Mouse (Mus musculus) stomach, embryonic 15.5 days (tissue): Measurements from ENCODE around the gene Tmem274. TPM values are rescaled to one million over a fixed set of nuclear protein-coding genes. Genes with fewer than 3 reads are reported as not detected.

Experiments
- ATAC-seq: fragments of 200-750 bp; cut with Nextera tagmentation; 2 replicates; pipeline ENCODE4 v1.8.0; 2017; ENCODE audit warnings: low read depth, moderate number of reproducible peaks, moderate TSS enrichment; ENCODE audit not compliant: insufficient read depth, low FRiP score
- H3K27ac ChIP-seq: fragments of 300-500 bp; sonication (generic); 2 replicates; pipeline ENCODE4 v1.5.1; 2015; ENCODE audit warnings: mild to moderate bottlenecking, inconsistent platforms
- H3K27me3 ChIP-seq: fragments of 300-500 bp; sonication (generic); replicated peaks from 2 replicates; pipeline ENCODE4 v1.6.1; 2015; ENCODE audit warnings: inconsistent platforms
- H3K36me3 ChIP-seq: fragments of 300-500 bp; sonication (generic); 2 replicates; pipeline ENCODE4 v1.6.1; 2015; ENCODE audit warnings: inconsistent platforms
- H3K4me1 ChIP-seq: fragments of 300-500 bp; sonication (generic); 2 replicates; pipeline ENCODE4 v1.6.1; 2015; ENCODE audit warnings: inconsistent platforms
- H3K4me2 ChIP-seq: fragments of 300-500 bp; sonication (generic); 2 replicates; pipeline ENCODE4 v1.6.1; 2015; ENCODE audit warnings: mild to moderate bottlenecking, inconsistent platforms
- H3K4me3 ChIP-seq: fragments of 300-500 bp; sonication (generic); replicated peaks from 2 replicates; pipeline ENCODE4 v1.5.1; 2015; ENCODE audit warnings: inconsistent platforms
- H3K9ac ChIP-seq: fragments of 300-500 bp; sonication (generic); 2 replicates; pipeline ENCODE4 v1.6.1; 2015; ENCODE audit warnings: inconsistent platforms
- H3K9me3 ChIP-seq: fragments of 300-500 bp; sonication (generic); 2 replicates; pipeline ENCODE4 v1.6.1; 2016; ENCODE audit warnings: inconsistent platforms
- WGBS: fragments of 180-500 bp; shearing (Covaris S2); methylation state at CpG from one replicate; pipeline ENCODE4 v1.1.7; 2015; 5-methylcytosine and 5-hydroxymethylcytosine counted together
- polyA plus RNA-seq: library from polyadenylated mRNA; unstranded; fragments of >200 nt; fragmentation: Nextera tagmentation; extraction: Ambion mirVana; gene quantifications from 2 replicates; pipeline ENCODE4 v1.2.1, GENCODE M21; 2015

Tmem274 gene
- polyA plus RNA-seq, 1 experiment from 2014 or later, result 0.23 TPM

DNA sequence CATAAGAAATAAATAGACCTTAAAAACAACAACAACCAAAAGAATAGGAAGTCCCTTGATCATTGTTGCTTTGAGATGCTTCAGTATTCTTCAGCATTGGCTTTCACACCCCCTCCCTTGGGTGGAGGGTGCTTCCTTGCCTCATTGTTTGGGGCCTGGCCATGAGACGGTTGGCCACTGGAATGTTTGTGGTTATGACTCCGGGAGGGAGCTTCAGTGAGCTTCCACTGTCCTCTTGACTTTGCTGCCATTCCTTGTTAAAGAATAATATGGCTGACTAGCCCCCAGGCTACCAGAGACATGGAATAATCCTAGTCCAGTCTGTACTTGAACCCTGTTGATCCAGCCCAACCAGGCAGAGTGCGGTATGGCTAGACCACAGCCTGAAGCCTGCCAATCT, 29.7 kb downstream of the Tmem274 start:
- Histone ChIP-seq H3K9me3 (no peaks in the 10 kb centered on the region), H3K4me1 (no peaks in the 10 kb centered on the region), H3K4me2 (no peak overlapping the region), H3K27me3 (no peaks in the 10 kb centered on the region), H3K4me3 (no peak overlapping the region), H3K9ac (no peak overlapping the region), H3K27ac (no peak overlapping the region), H3K36me3 (0 out of 2 replicates have a peak, but pooled peaks cover 6% of the 10 kb centered on the region)
- no peak for ATAC-seq
- WGBS, result 67% methylated on average over 3 of the region's 3 CpGs

DNA sequence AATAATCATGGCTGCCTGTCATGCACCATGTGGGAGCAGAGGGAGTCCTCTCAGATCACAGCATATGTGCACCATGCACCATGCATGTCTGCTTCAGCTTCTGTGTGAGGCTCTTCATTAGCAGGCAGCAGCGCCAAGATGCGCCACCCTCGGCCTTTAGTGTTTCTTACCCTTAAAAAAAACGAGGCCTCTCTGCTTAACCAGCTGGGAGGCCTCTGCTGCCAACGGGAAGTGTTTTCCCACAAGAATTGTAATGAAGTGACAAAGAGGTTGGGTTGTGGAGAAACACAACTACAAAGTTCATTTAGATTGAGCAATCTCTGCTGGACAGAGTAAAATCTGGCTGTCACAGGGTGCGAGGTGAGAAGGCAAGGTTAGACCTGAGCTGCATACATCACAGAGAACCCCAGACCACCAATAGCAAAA, 34.1 kb downstream of the Tmem274 start:
- ATAC-seq, result no peak
- H3K9ac ChIP-seq, result no peak overlapping the region
- no peaks in the 10 kb centered on the region for H3K4me1 ChIP-seq
- H3K4me2 ChIP-seq, result no peak overlapping the region
- H3K9me3 ChIP-seq, result no peaks in the 10 kb centered on the region
- no peaks in the 10 kb centered on the region for H3K27me3 ChIP-seq
- H3K4me3 ChIP-seq, result no peak overlapping the region
- H3K36me3 ChIP-seq, result no peaks in the 10 kb centered on the region
- H3K27ac ChIP-seq, result no peak overlapping the region
- 48% methylated on average over 6 of the region's 6 CpGs for WGBS

DNA sequence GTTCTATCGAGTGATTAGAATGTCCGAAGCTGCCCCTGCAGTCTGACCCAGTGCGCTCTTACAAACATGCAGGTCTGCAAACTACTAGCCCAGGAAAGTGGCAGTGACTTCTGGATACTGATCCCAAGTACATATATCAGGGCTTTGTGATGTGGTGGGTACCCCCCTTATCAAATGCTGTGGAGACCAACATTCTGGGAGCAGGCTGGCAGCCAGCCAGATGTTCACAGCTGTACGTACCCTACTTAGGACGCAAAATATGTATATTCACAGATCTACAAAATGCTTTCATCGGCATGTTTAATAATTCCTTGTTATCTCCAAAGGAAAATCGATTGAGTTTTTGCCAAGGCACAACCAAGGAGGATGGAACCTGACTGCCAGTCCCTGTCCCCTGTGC, 34.9 kb downstream of the Tmem274 start:
- 62% methylated on average over 7 of the region's 7 CpGs for WGBS

DNA sequence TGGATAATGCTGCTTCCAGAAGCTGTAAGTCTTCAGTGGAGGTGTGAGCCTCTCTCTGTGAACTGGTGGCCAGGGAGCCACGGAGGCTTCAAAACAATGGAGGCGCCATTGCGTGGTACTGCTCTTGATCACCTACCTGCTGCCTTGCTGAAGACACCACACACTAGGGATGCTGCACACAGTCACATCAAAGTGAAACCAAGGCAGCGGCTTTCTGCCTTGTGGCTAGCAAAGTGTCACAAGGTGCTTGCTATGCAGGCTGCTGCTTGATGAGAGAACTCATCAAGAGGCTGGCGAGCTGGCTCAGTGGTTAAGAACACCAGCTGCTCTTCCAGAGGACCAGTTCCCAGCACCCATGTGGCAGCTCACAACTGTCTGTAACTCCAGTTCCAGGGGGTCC, 38.5 kb downstream of the Tmem274 start:
- Histone ChIP-seq H3K4me3 (no peak overlapping the region), H3K36me3 (no peaks in the 10 kb centered on the region), H3K4me2 (no peak overlapping the region), H3K4me1 (peaks cover 7% of the 10 kb centered on the region), H3K27ac (no peak overlapping the region), H3K9me3 (no peaks in the 10 kb centered on the region), H3K27me3 (no peaks in the 10 kb centered on the region), H3K9ac (no peak overlapping the region)
- no peak for ATAC-seq
- 84% methylated on average over 5 of the region's 5 CpGs for WGBS

More for the DNA sequence above, 34.9 kb downstream of the Tmem274 start:
- H3K4me2 ChIP-seq, result no peak overlapping the region
- no peak overlapping the region for H3K4me3 ChIP-seq
- H3K9ac ChIP-seq, result no peak overlapping the region
- H3K9me3 ChIP-seq, result no peaks in the 10 kb centered on the region
- no peaks in the 10 kb centered on the region for H3K36me3 ChIP-seq
- no peaks in the 10 kb centered on the region for H3K4me1 ChIP-seq
- H3K27me3 ChIP-seq, result no peaks in the 10 kb centered on the region
- no peak for ATAC-seq
- H3K27ac ChIP-seq, result no peak overlapping the region

DNA sequence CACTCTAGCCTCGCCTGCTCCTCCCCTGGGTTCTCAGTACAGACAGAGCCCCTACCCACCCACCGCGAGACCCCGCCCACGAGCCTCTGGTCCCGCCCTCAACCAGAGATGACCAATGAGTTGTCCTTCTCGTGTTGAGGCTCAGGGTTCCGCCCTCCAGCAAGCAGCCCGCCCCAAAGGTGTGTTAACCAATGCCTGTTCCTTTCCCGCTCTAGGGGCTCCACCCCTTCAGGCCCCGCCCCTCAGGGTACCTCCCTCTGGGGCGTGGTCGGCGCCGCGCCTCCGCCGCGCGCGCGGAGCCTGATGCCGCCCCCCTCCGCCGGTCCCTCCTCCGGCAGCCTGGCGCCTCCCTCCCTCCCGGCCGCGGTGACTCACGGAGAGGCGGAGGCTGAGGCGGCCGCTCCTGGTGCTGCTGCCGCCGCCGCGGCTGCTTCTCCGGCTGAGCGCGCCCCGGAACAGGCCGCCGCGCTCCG, 40.7 kb downstream of the Tmem274 start, which contains the start of gene Ctnnbip1:
Gene Ctnnbip1 (plus strand): TSS at position 369 of the 473 bp plus-strand sequence.
- peak; percentile 98 for ATAC-seq
- peak within 1 kb of the TSS; percentile 86 for H3K9ac ChIP-seq
- under 1% methylated on average over 45 of the region's 46 CpGs for WGBS

DNA sequence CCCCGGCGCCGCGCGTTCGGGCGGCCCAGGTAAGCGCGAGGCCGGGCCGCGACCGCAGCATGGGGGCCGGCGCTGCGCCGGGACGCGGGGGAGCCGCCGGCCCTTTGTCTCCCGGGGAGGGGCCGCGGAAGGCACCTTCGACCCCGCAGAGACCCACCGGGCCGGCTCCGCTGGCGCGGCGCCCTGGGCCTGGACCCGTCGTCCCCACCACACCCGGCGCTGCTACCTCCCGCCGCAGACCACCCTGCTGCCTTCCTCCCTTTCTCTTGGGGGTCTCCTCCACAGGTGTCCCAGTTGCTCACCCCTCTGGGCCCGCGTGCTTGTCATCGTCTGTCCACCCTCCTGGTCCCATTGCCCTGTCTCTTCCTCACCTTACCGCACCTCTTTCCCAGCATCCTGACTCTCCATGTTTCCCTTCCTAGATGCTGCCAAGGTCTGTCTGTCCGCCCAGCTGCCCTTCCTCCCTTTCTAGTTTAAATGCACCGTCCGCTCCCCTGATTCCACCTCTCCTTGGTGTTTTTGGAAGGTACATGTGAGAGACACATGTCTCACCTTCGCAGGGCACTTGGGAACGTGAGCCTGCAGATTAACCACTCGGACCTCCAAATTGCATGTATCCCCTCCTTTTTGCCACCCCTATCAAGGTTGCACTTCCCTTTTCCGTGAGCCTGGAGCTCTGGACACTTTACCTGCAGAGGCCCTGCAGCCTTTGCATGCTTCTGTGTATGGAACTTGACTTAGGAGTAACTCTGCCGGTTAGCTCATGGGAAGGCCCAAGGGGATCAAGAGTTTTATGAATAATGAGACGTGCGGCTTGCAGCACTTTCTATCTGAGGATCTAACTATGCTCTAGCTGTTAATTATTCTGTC, 41.4 kb downstream of the Tmem274 start:
- peaks cover 7% of the 10 kb centered on the region for H3K4me1 ChIP-seq
- no peaks in the 10 kb centered on the region for H3K27me3 ChIP-seq
- ATAC-seq, result no peak
- no peaks in the 10 kb centered on the region for H3K36me3 ChIP-seq
- H3K27ac ChIP-seq, result peak overlapping the region; percentile 68
- H3K4me2 ChIP-seq, result peak overlapping the region; percentile 96
- H3K9ac ChIP-seq, result peak overlapping the region; percentile 86
- WGBS, result 3% methylated on average over 34 of the region's 52 CpGs
- peak overlapping the region; percentile 87 for H3K4me3 ChIP-seq
- H3K9me3 ChIP-seq, result no peaks in the 10 kb centered on the region

More for the DNA sequence above, 40.7 kb downstream of the Tmem274 start, which contains the start of gene Ctnnbip1:
- Histone ChIP-seq H3K4me1 (peaks cover 7% of the 10 kb centered on the region), H3K9me3 (no peaks in the 10 kb centered on the region), H3K27me3 (no peaks in the 10 kb centered on the region), H3K36me3 (no peaks in the 10 kb centered on the region), H3K27ac (peak within 1 kb of the TSS; percentile 68), H3K4me3 (peak within 1 kb of the TSS; percentile 87), H3K4me2 (peak within 1 kb of the TSS; percentile 96)

DNA sequence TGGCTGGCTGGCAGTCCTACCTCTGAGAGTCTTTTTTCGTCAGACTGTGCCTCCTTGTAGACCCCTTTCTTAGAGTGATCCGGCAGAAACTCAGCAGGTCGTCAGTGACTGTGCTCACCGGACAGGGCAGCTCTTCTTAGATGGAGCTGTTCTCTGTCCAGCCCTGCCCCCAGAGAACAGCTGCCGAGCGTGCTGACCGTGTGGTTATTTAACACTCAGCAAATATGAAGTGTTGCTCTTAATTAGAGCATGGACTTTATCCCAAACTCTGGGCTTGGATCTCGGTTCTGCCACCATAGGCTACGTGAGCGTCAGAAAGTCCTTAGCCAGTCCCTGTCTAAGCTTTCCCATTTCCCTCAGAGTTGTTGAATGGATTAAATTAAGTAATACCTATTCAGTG, 44.1 kb downstream of the Tmem274 start:
- WGBS, result 67% methylated on average over 10 of the region's 10 CpGs
- no peak overlapping the region for H3K4me3 ChIP-seq
- H3K27me3 ChIP-seq, result no peaks in the 10 kb centered on the region
- H3K27ac ChIP-seq, result no peak overlapping the region
- H3K4me1 ChIP-seq, result peaks cover 17% of the 10 kb centered on the region
- no peak overlapping the region for H3K4me2 ChIP-seq
- no peaks in the 10 kb centered on the region for H3K9me3 ChIP-seq
- no peak for ATAC-seq
- H3K36me3 ChIP-seq, result no peaks in the 10 kb centered on the region
- no peak overlapping the region for H3K9ac ChIP-seq

DNA sequence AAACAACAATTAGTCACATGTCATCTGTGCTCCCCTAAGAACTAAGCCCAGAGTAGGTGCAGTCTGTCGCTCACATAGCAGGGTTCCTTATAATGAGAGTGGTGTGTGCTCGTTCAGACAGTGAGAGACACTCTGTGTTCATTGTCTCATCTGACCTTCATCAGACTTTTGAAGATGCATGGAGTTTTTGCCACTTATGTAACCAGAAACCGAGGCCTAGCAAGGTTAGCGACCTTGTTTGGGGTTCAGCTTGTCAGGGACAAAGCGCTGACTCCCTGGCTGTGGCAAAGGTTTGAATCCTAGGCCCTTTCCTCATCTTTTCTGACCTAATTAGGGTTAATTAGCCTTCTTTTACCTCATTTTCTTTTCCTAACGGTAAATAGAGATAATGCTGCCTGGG, 46.8 kb downstream of the Tmem274 start:
- Histone ChIP-seq H3K9ac (no peak overlapping the region), H3K9me3 (no peaks in the 10 kb centered on the region), H3K4me3 (no peak overlapping the region), H3K36me3 (no peaks in the 10 kb centered on the region), H3K4me1 (peaks cover 25% of the 10 kb centered on the region), H3K4me2 (no peak overlapping the region), H3K27me3 (no peaks in the 10 kb centered on the region), H3K27ac (no peak overlapping the region)
- ATAC-seq, result no peak
- 84% methylated on average over 6 of the region's 6 CpGs for WGBS

DNA sequence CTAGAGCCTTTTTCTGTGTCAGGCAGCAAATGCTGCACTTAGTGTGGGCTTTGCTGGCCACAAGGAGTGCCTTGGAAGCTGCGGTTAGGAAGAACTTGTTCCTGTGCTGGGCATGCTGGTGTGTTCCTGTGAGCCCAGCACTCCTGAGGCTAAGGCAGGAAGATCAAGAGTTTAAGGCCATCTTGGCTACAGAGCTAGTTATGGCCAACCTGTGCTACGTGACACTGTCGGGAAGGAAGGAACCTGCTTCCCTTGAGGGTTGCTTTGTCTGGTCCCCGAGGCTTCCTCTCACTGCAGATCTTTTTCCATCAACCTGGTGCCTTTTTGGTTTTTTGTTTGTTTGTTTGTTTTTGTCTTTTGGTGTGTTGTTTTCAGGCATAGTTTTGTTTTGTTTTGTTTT, 48.0 kb downstream of the Tmem274 start:
- peaks cover 29% of the 10 kb centered on the region for H3K4me1 ChIP-seq
- no peaks in the 10 kb centered on the region for H3K9me3 ChIP-seq
- H3K27me3 ChIP-seq, result no peaks in the 10 kb centered on the region
- H3K36me3 ChIP-seq, result no peaks in the 10 kb centered on the region
- no peak overlapping the region for H3K4me2 ChIP-seq
- H3K27ac ChIP-seq, result no peak overlapping the region
- no peak overlapping the region for H3K4me3 ChIP-seq
- no peak overlapping the region for H3K9ac ChIP-seq
- 77% methylated on average over 4 of the region's 4 CpGs for WGBS
- ATAC-seq, result no peak

DNA sequence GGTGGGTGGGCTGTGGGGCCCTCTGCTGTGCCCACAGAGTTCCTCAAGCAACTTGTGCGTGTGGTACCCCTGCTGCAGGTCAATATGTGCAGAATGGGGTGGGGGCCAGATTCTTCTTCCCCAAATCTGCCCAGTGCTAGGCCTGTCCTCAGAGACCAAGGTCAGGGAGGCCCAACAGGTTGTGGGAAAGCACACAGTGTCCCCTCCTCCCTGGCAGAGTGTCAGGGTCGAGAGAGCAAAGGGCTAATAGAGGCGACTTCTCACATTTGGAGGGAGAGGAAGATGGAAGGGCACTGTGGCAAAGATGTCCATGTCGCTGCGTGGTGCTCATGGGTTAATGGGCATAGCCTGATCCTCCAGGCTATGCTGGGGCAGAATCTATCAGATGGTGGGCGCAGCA, 48.6 kb downstream of the Tmem274 start:
- Histone ChIP-seq H3K4me1 (peaks cover 29% of the 10 kb centered on the region), H3K36me3 (no peaks in the 10 kb centered on the region), H3K4me2 (no peak overlapping the region), H3K9ac (no peak overlapping the region), H3K4me3 (no peak overlapping the region), H3K27ac (peak overlapping the region; percentile 26; the same call in 1 of the 2 replicates), H3K27me3 (no peaks in the 10 kb centered on the region), H3K9me3 (no peaks in the 10 kb centered on the region)
- WGBS, result 69% methylated on average over 6 of the region's 6 CpGs
- ATAC-seq, result no peak

DNA sequence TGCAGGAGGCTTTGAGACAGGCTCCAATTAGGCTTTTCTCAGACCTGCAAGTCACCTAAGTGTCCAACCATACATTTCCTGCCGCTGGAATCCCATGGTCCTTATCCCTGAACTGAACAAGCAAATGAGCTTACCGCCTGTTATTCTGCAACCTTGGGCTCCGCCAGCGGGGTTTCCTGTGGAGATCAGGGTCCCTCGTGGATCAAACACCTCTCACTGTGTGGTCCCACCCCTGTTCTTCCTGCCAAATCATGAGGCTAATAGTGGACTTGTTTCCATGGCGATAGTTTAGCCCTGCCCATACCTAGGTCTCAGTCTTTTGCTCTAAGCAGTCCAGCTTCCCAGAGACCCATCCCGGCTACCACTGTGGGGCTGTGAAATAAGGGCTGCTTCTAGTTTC, 49.2 kb downstream of the Tmem274 start:
- Histone ChIP-seq H3K4me1 (peaks cover 29% of the 10 kb centered on the region), H3K9ac (no peak overlapping the region), H3K4me3 (no peak overlapping the region), H3K27me3 (no peaks in the 10 kb centered on the region), H3K9me3 (no peaks in the 10 kb centered on the region), H3K27ac (peak overlapping the region; percentile 26; the same call in 1 of the 2 replicates), H3K36me3 (no peaks in the 10 kb centered on the region), H3K4me2 (no peak overlapping the region)
- ATAC-seq, result peak; percentile 28; the same call in 1 of the 2 replicates
- 38% methylated on average over 7 of the region's 7 CpGs for WGBS

DNA sequence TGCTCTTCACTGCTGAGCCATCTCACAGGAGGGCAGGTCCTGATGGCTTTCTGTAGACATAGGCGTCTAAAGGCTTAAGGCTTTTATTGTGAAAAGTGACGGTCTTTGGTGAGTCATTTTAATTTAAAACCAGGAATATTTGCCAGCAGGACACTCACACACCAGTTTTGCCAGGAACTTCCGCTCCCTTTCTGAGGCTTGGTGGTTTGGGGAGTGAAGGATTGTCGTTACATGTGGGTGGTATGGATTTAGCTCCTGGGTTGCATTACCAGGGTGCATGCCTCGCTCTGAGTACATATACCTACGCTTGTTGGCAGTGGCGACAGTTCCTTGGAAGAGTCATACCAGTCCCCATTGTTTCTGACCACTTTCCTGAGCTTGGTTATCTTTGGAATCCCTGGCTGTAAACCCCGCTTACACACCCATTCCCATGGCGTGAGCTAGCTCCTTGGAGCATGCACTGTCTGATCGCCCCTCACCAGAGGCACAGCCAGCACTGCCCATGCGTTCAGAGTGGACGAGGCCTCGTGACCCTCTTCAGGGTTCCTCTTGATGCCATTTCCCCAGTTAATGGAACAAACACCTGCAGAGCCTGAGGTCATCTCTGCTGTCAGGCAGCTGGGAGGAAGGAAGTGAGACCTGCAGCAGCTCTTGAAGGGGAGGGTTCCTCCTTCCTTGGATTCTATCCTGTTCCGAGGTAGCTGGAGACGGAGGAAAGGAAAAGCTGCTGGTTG, 50.6 kb downstream of the Tmem274 start:
- Histone ChIP-seq H3K4me2 (no peak overlapping the region), H3K36me3 (no peaks in the 10 kb centered on the region), H3K9ac (no peak overlapping the region), H3K4me1 (peaks cover 29% of the 10 kb centered on the region), H3K4me3 (no peak overlapping the region), H3K27me3 (no peaks in the 10 kb centered on the region), H3K9me3 (no peaks in the 10 kb centered on the region), H3K27ac (0 out of 2 replicates have a peak overlapping the region, but pooled peaks have one; percentile 31)
- 68% methylated on average over 15 of the region's 15 CpGs for WGBS
- no peak for ATAC-seq
